Mouse (Mus musculus) hindbrain, embryonic 16.5 days (tissue): ENCODE measurements around the gene Tarbp2. TPM values are rescaled to one million over a fixed set of nuclear protein-coding genes. Genes with fewer than 3 reads are reported as not detected.
A peak's percentile ranks its signal among the peaks of the same experiment; 100 is the strongest.

Experiments
- ATAC-seq: fragments of 200-750 bp; cut with Nextera tagmentation; 2 replicates; pipeline ENCODE4 v1.8.0; 2017; ENCODE audit warnings: moderate TSS enrichment, moderate library complexity
- H3K27ac ChIP-seq: fragments of 300-500 bp; sonication (generic); 2 replicates; pipeline ENCODE4 v1.5.1; 2014; ENCODE audit warnings: low read depth, mild to moderate bottlenecking, control low read depth, low read length, moderate library complexity
- H3K27me3 ChIP-seq: fragments of 300-500 bp; sonication (generic); replicated peaks from 2 replicates; pipeline ENCODE4 v1.6.1; 2014; ENCODE audit warnings: low read length; ENCODE audit not compliant: control insufficient read depth, insufficient read depth
- H3K36me3 ChIP-seq: fragments of 300-500 bp; sonication (generic); 2 replicates; pipeline ENCODE4 v1.6.1; 2014; ENCODE audit warnings: mild to moderate bottlenecking, low read length, moderate library complexity, mixed read lengths; ENCODE audit not compliant: control insufficient read depth, insufficient read depth
- H3K4me1 ChIP-seq: fragments of 300-500 bp; sonication (generic); 2 replicates; pipeline ENCODE4 v1.6.1; 2014; ENCODE audit warnings: low read depth, low read length; ENCODE audit not compliant: control insufficient read depth, insufficient read depth
- H3K4me2 ChIP-seq: fragments of 300-500 bp; sonication (generic); 2 replicates; pipeline ENCODE4 v1.6.1; 2014; ENCODE audit warnings: mild to moderate bottlenecking, low read length, control low read depth, moderate library complexity
- H3K4me3 ChIP-seq: fragments of 300-500 bp; sonication (generic); 2 replicates; pipeline ENCODE4 v1.5.1; 2014; ENCODE audit warnings: mild to moderate bottlenecking, low read length, control low read depth, moderate library complexity
- H3K9ac ChIP-seq: fragments of 300-500 bp; sonication (generic); 2 replicates; pipeline ENCODE4 v1.6.1; 2014; ENCODE audit warnings: low read depth, mild to moderate bottlenecking, control low read depth, low read length, moderate library complexity
- H3K9me3 ChIP-seq: fragments of 300-500 bp; sonication (generic); 2 replicates; pipeline ENCODE4 v1.6.1; 2014; ENCODE audit warnings: mild to moderate bottlenecking, low read length, moderate library complexity; ENCODE audit not compliant: control insufficient read depth
- WGBS: fragments of 180-500 bp; shearing (Covaris S2); extraction: QIAGEN DNeasy Blood & Tissue Kit; methylation state at CpG from one replicate; pipeline ENCODE4 v1.1.7; 2014; 5-methylcytosine and 5-hydroxymethylcytosine counted together
- polyA plus RNA-seq: library from polyadenylated mRNA; unstranded; fragments of >200 nt; fragmentation: Nextera tagmentation; extraction: Ambion mirVana; gene quantifications from 2 replicates; pipeline ENCODE4 v1.2.1, GENCODE M21; 2015

Gene Tarbp2
- polyA plus RNA-seq, 1 experiment from 2014 or later: 104 TPM

GRCm38 (mm10) chr15:102517631-102517975 is 389 bp upstream of the Tarbp2 start:
- WGBS: 0% methylated on average over 10 of the region's 10 CpGs
- peaks cover 33% of the 10 kb centered on the region for H3K4me1 ChIP-seq

GRCm38 (mm10) chr15:102518859-102519201 is 838 bp downstream of the Tarbp2 start:
- peak overlapping the region; percentile 75 for H3K4me3 ChIP-seq
- peak overlapping the region; percentile 100 for H3K27ac ChIP-seq
- peaks cover 29% of the 10 kb centered on the region for H3K4me1 ChIP-seq
- H3K27me3 ChIP-seq: no peaks in the 10 kb centered on the region
- no peaks in the 10 kb centered on the region for H3K9me3 ChIP-seq
- H3K9ac ChIP-seq: peak overlapping the region; percentile 89
- 9% methylated on average over 9 of the region's 9 CpGs for WGBS
- peak overlapping the region; percentile 66 for H3K4me2 ChIP-seq
- H3K36me3 ChIP-seq: peaks cover 12% of the 10 kb centered on the region; the same call in 1 of the 2 replicates
- no peak for ATAC-seq

More at GRCm38 (mm10) chr15:102517631-102517975, 389 bp upstream of the Tarbp2 start:
- ATAC-seq: no peak
- Histone ChIP-seq H3K27ac (peak overlapping the region; percentile 100), H3K9ac (peak overlapping the region; percentile 88), H3K9me3 (no peaks in the 10 kb centered on the region), H3K36me3 (peaks cover 10% of the 10 kb centered on the region; the same call in 1 of the 2 replicates), H3K27me3 (no peaks in the 10 kb centered on the region), H3K4me2 (peak overlapping the region; percentile 94), H3K4me3 (peak overlapping the region; percentile 75)

- peaks cover 24% of the 10 kb centered on the region for H3K4me1 ChIP-seq
- peak overlapping the region; percentile 100 for H3K27ac ChIP-seq
- no peaks in the 10 kb centered on the region for H3K9me3 ChIP-seq
- H3K9ac ChIP-seq: peak overlapping the region; percentile 89
- peaks cover 13% of the 10 kb centered on the region; the same call in 1 of the 2 replicates for H3K36me3 ChIP-seq
- no peaks in the 10 kb centered on the region for H3K27me3 ChIP-seq
- ATAC-seq: no peak
- H3K4me2 ChIP-seq: peak overlapping the region; percentile 66
- peak overlapping the region; percentile 75 for H3K4me3 ChIP-seq
- 71% methylated on average over 16 of the region's 17 CpGs for whole genome bisulfite sequencing
These were observed 1.5 kb downstream of the Tarbp2 start for GRCm38 (mm10) chr15:102519211-102520141.

GRCm38 (mm10) chr15:102520416-102520815 is 2.4 kb downstream of the Tarbp2 start:
- H3K9ac ChIP-seq: no peak overlapping the region; the same call in 1 of the 2 replicates
- H3K4me2 ChIP-seq: no peak overlapping the region
- H3K9me3 ChIP-seq: no peaks in the 10 kb centered on the region
- ATAC-seq: no peak
- WGBS: 85% methylated on average over 4 of the region's 4 CpGs
- peaks cover 13% of the 10 kb centered on the region; the same call in 1 of the 2 replicates for H3K36me3 ChIP-seq
- H3K27me3 ChIP-seq: no peaks in the 10 kb centered on the region
- H3K27ac ChIP-seq: no peak overlapping the region
- no peak overlapping the region for H3K4me3 ChIP-seq
- peaks cover 15% of the 10 kb centered on the region for H3K4me1 ChIP-seq

GRCm38 (mm10) chr15:102521480-102521879 is 3.5 kb downstream of the Tarbp2 start:
- Histone ChIP-seq H3K4me3 (no peak overlapping the region), H3K4me1 (peaks cover 9% of the 10 kb centered on the region), H3K9me3 (no peaks in the 10 kb centered on the region), H3K36me3 (peaks cover 13% of the 10 kb centered on the region; the same call in 1 of the 2 replicates), H3K9ac (no peak overlapping the region), H3K27me3 (no peaks in the 10 kb centered on the region), H3K4me2 (no peak overlapping the region), H3K27ac (no peak overlapping the region)
- no peak for ATAC-seq
- WGBS: 90% methylated on average over 4 of the region's 4 CpGs

GRCm38 (mm10) chr15:102524892-102525485 is 7.0 kb downstream of the Tarbp2 start, which contains the start of gene Npff:
Npff (minus strand) TSS chr15:102524942.
- ATAC-seq: 0 out of 2 replicates have a peak, but pooled peaks have one; percentile 38
- no peaks in the 10 kb centered on the region for H3K4me1 ChIP-seq
- 0 out of 2 replicates have a peak within 1 kb of the TSS, but pooled peaks have one; percentile 2 for H3K27ac ChIP-seq
- peaks cover 20% of the 10 kb centered on the region for H3K36me3 ChIP-seq
- no peaks in the 10 kb centered on the region for H3K27me3 ChIP-seq
- H3K9me3 ChIP-seq: no peaks in the 10 kb centered on the region
- WGBS: 3% methylated on average over 3 of the region's 3 CpGs
- no peak within 1 kb of the TSS for H3K4me3 ChIP-seq
- H3K4me2 ChIP-seq: no peak within 1 kb of the TSS
- no peak within 1 kb of the TSS for H3K9ac ChIP-seq

DNA sequence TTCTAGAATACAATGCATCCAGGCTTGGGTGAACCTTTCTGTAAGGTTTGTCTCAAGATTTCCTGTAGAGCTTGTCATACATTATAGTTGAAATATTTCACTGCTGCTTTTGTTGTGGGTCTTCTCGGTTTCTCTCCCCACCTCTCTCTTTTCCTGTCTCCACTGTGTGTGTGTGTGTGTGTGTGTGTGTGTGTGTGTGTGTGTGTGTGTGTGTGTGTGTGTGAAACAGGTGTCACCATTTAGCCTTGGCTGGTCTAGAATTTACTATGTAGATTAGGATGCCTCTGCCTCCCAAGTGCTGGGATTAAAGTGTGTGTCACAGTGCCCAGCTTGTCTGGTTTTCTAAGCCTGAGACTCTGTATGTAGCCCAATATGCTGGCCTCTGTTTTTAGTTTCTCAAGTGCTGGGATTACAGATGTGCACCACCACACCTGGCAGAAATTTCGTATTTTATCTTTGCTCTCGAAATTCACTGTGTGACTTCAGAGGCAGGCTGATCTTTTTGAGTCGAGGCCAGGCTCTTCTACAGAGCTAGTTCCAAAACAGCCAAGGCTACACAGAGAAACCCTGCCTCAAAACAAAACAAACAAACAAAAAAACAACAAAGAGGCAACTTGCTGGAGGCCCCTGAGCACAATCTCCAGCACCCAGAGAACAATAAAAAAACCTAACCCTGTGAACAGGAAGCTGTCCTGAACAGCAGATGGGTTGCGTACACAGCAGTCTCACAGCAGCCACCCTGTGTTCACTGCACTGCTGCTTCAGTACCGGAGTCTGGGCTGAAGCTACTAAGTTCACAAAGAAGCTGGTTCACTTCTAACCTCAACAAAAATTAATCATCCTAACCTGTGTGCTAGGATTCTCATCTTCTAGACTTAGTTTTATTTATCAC is 8.4 kb downstream of the Tarbp2 start:
- Histone ChIP-seq H3K9ac (no peak overlapping the region), H3K27me3 (no peaks in the 10 kb centered on the region), H3K36me3 (peaks cover 24% of the 10 kb centered on the region), H3K4me1 (no peaks in the 10 kb centered on the region), H3K4me2 (no peak overlapping the region), H3K9me3 (no peaks in the 10 kb centered on the region), H3K27ac (no peak overlapping the region), H3K4me3 (no peak overlapping the region)
- whole genome bisulfite sequencing: 92% methylated on average over 6 of the region's 6 CpGs
- ATAC-seq: no peak

- H3K27me3 ChIP-seq: no peaks in the 10 kb centered on the region
These were observed 9.9 kb downstream of the Tarbp2 start for GRCm38 (mm10) chr15:102527936-102528335.

More at GRCm38 (mm10) chr15:102527936-102528335, 9.9 kb downstream of the Tarbp2 start:
- Histone ChIP-seq H3K4me1 (no peaks in the 10 kb centered on the region), H3K36me3 (peaks cover 19% of the 10 kb centered on the region), H3K9ac (no peak overlapping the region), H3K27ac (no peak overlapping the region), H3K4me2 (no peak overlapping the region), H3K4me3 (no peak overlapping the region), H3K9me3 (no peaks in the 10 kb centered on the region)
- ATAC-seq: no peak
- 77% methylated on average over 3 of the region's 3 CpGs for WGBS
